Mouse (Mus musculus): ENCODE results near the gene Nxf1.

Gene Nxf1

GRCm38 (mm10) chr19:8763276-8763675, 6.4 kb downstream of the Nxf1 start:
- no peak for DNase-seq (ENCODE audit: extremely low spot score, low spot score)

GRCm38 (mm10) chr19:8765562-8765961, 8.7 kb downstream of the Nxf1 start:
- no peak for DNase-seq (ENCODE audit: extremely low spot score, low spot score)

DNA sequence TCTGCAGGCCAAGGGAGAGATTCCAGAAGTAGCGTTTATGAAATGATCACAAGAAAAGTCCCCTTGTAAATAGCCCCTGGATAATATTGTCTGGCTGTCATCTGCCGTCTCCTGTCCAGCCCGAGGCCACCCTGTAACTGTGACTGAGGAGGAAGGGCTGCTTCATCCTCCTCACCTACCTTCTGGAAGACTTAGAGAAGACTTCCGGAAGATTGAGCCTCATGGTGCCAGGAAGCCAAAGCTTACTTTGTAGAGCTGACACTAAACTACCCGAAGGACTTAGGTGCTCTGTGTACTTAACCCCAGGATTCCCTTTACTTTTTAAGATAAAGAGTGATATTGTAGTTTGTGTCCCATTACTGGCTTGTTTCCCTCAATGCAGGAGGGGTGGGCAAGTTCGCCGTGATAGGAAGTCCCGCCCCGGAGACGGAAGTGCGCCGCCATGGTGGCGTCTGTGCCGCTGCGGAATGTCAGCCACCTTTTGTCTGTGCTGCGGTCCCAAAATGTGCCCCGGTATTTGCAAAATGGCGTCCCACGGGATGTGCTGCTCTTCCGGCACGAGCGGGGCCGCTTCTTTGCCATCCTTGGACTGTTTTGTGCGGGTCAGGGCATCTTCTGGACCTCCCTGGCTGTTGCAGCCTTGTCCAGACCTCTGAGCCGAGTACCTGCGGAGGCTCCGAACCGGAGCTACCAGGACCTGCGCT, 13.8 kb downstream of the Nxf1 start, which contains the start of gene Tmem223:
TSS of gene Tmem223 (plus strand) at position 430 of the 704 bp plus-strand sequence.
- DNase-seq (ENCODE audit: extremely low spot score, low spot score), result peak; percentile 81

- no peak for DNase-seq (ENCODE audit: extremely low spot score, low spot score)
Observed at GRCm38 (mm10) chr19:8772996-8773395, 16.1 kb downstream of the Nxf1 start.

- no peak for DNase-seq (ENCODE audit: extremely low spot score, low spot score)
Observed at GRCm38 (mm10) chr19:8773409-8773808, 16.5 kb downstream of the Nxf1 start.

GRCm38 (mm10) chr19:8774086-8774835, 17.4 kb downstream of the Nxf1 start, which contains the start of gene Tmem179b:
Gene Tmem179b (minus strand): TSS chr19:8774467.
- DNase-seq (ENCODE audit: extremely low spot score, low spot score), result peak; percentile 99

DNA sequence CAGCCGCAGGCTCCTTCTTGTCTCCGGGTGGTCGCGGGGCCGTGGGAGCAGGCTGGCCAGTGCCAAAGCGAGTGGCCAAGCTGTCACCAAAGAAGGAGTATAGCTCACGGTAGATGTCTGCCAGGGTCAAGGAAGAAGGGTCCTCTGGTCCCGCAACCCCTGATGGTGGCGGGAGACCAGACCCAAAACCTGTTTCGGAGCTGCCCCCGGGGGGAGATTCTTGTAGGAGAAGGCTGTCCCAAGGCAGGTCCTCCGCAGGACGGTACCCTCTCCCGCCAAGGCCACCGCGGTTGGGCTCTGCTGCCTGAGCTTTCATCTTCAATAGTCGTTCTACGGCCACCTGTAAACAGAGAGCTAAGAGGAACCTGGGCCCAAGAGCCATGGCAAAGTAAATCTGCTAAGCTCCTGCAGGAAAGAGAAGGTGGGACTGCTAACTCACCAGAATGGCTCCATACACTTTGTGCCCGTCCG, 18.1 kb downstream of the Nxf1 start:
- DNase-seq (ENCODE audit: extremely low spot score, low spot score), result no peak

- peak; percentile 89 for DNase-seq (ENCODE audit: extremely low spot score, low spot score)
Observed at GRCm38 (mm10) chr19:8786008-8786781, 29.3 kb downstream of the Nxf1 start, which contains the start of gene Taf6l. Gene Taf6l (minus strand): TSS chr19:8786417.

DNA sequence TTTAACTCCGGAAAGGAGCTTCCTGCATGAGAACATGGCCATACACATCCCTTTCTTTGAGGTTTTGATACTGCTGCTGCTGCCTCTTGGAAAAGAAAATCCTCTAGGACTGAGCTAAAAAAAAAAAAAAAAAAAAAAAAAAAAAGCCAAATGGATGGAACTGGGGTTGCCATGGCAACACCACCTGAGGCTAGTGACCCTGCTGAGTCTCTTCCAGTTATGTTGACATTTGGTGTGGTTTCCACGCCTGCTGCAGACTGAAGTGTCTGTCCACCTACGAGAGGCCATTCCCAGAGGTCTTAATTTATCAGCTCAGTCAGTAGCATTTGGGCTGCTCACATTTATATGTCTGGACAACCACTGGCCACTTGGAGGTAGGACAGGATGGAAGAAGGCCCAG, 31.6 kb downstream of the Nxf1 start:
- DNase-seq (ENCODE audit: extremely low spot score, low spot score), result no peak

DNA sequence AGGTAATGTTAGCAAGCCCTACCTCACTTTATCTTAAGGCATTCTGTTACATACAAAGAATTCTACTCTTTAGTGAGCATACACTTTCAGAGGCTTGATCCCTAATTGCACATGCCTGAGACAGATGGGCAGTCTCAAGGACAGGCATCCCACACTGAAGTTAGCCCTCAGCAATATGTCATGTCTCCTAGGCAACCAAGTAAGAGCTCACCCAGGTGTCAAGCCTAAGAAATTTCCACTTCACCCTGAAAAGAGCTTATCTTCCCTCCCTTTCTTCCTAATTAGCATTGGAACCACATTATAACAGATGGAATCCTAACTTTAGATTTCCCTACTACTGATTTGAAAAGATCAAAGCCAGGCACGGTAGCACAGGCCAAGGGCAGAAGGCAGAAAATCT, 32.3 kb downstream of the Nxf1 start:
- DNase-seq (ENCODE audit: extremely low spot score, low spot score), result no peak

GRCm38 (mm10) chr19:8790171-8790570, 33.3 kb downstream of the Nxf1 start:
- no peak for DNase-seq (ENCODE audit: extremely low spot score, low spot score)

GRCm38 (mm10) chr19:8798264-8798946, 41.5 kb downstream of the Nxf1 start, which contains the start of gene Polr2g:
Gene Polr2g (minus strand): TSS chr19:8798577.
- peak; percentile 83 for DNase-seq (ENCODE audit: extremely low spot score, low spot score)

- DNase-seq (ENCODE audit: extremely low spot score, low spot score), result no peak
Observed at GRCm38 (mm10) chr19:8798947-8799315, 42.1 kb downstream of the Nxf1 start.

- DNase-seq (ENCODE audit: extremely low spot score, low spot score), result peak; percentile 92
Observed at GRCm38 (mm10) chr19:8802130-8802821, 45.4 kb downstream of the Nxf1 start, which contains the start of gene Zbtb3. Gene Zbtb3 (plus strand): TSS chr19:8802555.

- no peak for DNase-seq (ENCODE audit: extremely low spot score, low spot score)
Observed at GRCm38 (mm10) chr19:8803204-8803780, 46.4 kb downstream of the Nxf1 start.

DNA sequence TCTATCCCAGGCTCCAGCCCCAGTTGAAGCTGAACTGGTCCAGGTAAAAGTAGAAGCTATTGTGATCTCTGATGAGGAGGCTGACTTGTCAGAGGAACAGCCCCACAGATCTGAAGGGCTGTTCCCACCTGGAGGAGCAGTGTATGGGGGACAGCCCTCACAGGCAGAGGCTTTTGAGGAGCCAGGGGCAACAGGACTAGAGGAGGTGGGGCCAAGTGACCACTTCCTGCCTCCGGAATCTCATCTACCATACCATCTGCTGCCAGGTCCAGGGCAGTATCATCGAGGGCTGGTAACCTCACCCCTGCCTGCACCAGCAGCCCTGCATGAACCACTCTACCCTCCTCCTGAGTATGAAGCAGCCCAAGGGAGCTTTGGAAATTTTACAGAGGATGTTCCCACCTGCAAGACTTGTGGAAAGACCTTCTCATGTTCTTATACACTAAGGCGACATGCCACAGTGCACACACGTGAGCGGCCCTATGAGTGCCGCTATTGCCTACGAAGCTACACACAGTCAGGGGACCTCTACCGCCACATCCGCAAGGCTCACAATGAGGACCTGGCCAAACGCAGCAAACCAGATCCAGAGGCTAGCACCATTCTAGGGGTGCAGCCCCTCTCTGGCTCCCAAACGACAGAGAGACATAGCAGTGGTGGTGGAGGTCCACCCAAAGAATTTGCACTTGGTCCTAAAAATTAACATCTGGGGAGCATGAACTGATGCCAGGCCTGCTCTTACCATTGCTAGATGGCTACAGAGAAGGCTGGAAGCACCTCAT, 47.2 kb downstream of the Nxf1 start:
- no peak for DNase-seq (ENCODE audit: extremely low spot score, low spot score)

DNA sequence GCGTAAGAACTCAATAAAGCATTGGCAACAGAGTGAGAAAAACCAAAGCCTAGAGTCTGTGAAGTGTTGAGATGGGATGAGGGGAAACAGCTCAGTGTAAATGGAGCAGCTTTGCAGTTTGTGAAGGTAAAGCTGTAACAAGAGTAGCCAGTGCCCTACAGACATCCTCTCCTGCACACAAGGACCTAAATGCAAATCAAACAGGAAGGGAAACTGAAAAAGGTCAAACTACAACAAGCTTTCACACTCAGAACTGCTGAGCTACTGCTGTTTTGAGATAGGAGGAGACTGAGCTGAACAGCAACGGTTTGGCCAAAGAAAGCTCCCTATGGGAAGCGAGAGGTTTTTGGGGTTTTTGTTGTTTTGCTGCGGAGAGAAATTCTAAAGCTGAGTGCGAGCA, 49.9 kb downstream of the Nxf1 start:
- no peak for DNase-seq (ENCODE audit: extremely low spot score, low spot score)

DNA sequence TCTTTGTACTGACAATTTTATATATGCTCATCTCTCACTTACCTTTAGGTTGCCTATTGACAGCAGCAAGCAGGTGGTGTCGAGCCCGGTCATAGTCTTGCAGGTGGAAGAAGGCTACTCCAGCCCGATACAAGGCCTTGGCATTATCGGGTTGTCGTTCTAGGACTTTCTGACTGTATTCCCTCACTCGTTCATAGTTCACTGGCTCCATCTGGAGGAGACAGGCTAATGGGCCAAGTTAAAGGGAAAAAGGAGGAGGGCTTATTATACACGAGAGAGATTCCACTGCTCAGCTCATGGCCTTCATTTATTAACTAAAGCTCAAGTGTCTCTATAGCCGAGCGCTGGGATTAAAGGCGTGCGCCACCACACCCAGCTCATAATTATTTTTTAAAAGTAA, 58.9 kb downstream of the Nxf1 start:
- no peak for DNase-seq (ENCODE audit: extremely low spot score, low spot score)

DNA sequence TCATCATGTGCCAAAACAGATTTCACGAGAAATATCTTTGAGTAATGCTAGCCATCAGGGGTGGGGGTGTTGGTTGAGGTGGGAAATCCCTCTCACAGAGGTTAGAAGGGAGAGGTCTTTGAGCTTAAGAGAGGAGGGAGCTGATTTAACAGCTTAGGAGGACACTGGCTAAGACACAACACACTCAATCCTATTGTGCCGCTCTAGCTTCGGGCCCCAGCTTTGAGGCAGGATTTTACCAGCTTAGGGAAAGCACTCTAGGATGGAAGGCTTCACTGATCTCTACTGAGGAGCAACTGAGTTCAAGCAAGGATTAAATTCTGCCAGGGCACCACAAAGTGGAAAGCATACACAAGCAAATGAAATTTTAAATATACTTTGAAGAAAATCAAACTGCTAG, 60.1 kb downstream of the Nxf1 start:
- no peak for DNase-seq (ENCODE audit: extremely low spot score, low spot score)

All from neural tube, embryonic 10.5 days (tissue).